Mouse (Mus musculus) hindbrain, embryonic 13.5 days (tissue): ENCODE data around the gene Capn12. TPM values are rescaled to one million over a fixed set of nuclear protein-coding genes. Genes with fewer than 3 reads are reported as not detected.

Experiments used
- ATAC-seq: fragments of 200-750 bp; cut with Nextera tagmentation; 2 replicates; pipeline ENCODE4 v1.8.0; 2017; ENCODE audit warnings: moderate TSS enrichment; ENCODE audit not compliant: low FRiP score
- H3K27ac ChIP-seq: fragments of 300-500 bp; sonication (generic); 2 replicates; pipeline ENCODE4 v1.5.1; 2015; ENCODE audit warnings: inconsistent platforms, mild to moderate bottlenecking, moderate library complexity
- H3K27me3 ChIP-seq: fragments of 300-500 bp; sonication (generic); 2 replicates; pipeline ENCODE4 v1.6.1; 2015; ENCODE audit warnings: mild to moderate bottlenecking, inconsistent platforms
- H3K36me3 ChIP-seq: fragments of 300-500 bp; sonication (generic); 2 replicates; pipeline ENCODE4 v1.6.1; 2015; ENCODE audit warnings: mild to moderate bottlenecking, inconsistent platforms
- H3K4me1 ChIP-seq: fragments of 300-500 bp; sonication (generic); replicated peaks from 2 replicates; pipeline ENCODE4 v1.6.1; 2015; ENCODE audit warnings: inconsistent platforms
- H3K4me2 ChIP-seq: fragments of 300-500 bp; sonication (generic); 2 replicates; pipeline ENCODE4 v1.6.1; 2015; ENCODE audit warnings: inconsistent platforms, mild to moderate bottlenecking, moderate library complexity
- H3K4me3 ChIP-seq: fragments of 300-500 bp; sonication (generic); 2 replicates; pipeline ENCODE4 v1.5.1; 2015; ENCODE audit warnings: mild to moderate bottlenecking, inconsistent platforms
- H3K9ac ChIP-seq: fragments of 300-500 bp; sonication (generic); 2 replicates; pipeline ENCODE4 v1.6.1; 2015; ENCODE audit warnings: mild to moderate bottlenecking, inconsistent platforms
- H3K9me3 ChIP-seq: fragments of 300-500 bp; sonication (generic); 2 replicates; pipeline ENCODE4 v1.6.1; 2016; ENCODE audit warnings: inconsistent platforms
- WGBS: fragments of 180-500 bp; shearing (Covaris S2); methylation state at CpG from one replicate; pipeline ENCODE4 v1.1.7; 2015; 5-methylcytosine and 5-hydroxymethylcytosine counted together
- polyA plus RNA-seq: library from polyadenylated mRNA; unstranded; fragments of >200 nt; fragmentation: Nextera tagmentation; extraction: Ambion mirVana; gene quantifications from 2 replicates; pipeline ENCODE4 v1.2.1, GENCODE M21; 2015

Capn12 gene
- polyA plus RNA-seq, result 0.38 and 0.43 TPM in 2 replicates

- no peak within 1 kb of the TSS for H3K4me3 ChIP-seq
- no peaks in the 10 kb centered on the region for H3K9me3 ChIP-seq
- no peaks in the 10 kb centered on the region for H3K4me1 ChIP-seq
- H3K4me2 ChIP-seq, result no peak within 1 kb of the TSS
- no peak within 1 kb of the TSS for H3K27ac ChIP-seq
- no peak for ATAC-seq
- H3K36me3 ChIP-seq, result no peaks in the 10 kb centered on the region
- H3K9ac ChIP-seq, result no peak within 1 kb of the TSS
- 36% methylated on average over 13 of the region's 13 CpGs for WGBS
- H3K27me3 ChIP-seq, result peaks cover 9% of the 10 kb centered on the region
Observed at GRCm38 (mm10) chr7:28881199-28881598, at the start of gene Capn12. Gene Capn12 (plus strand): TSS chr7:28881422.

- no peak overlapping the region for H3K9ac ChIP-seq
- 73% methylated on average over 6 of the region's 6 CpGs for WGBS
Observed at GRCm38 (mm10) chr7:28832137-28832536, 49.1 kb upstream of the Capn12 start.

GRCm38 (mm10) chr7:28833723-28834347 lies 47.4 kb upstream of the Capn12 start, which contains the start of gene Lgals4:
Gene Lgals4 (plus strand): TSS chr7:28833854.
- H3K36me3 ChIP-seq, result peaks cover 25% of the 10 kb centered on the region
- no peak within 1 kb of the TSS for H3K4me2 ChIP-seq
- H3K9me3 ChIP-seq, result no peaks in the 10 kb centered on the region
- H3K9ac ChIP-seq, result no peak within 1 kb of the TSS
- ATAC-seq, result no peak
- WGBS, result 84% methylated on average over 6 of the region's 6 CpGs
- no peak within 1 kb of the TSS for H3K27ac ChIP-seq
- H3K27me3 ChIP-seq, result no peaks in the 10 kb centered on the region
- H3K4me3 ChIP-seq, result no peak within 1 kb of the TSS
- no peaks in the 10 kb centered on the region for H3K4me1 ChIP-seq

More at GRCm38 (mm10) chr7:28832137-28832536, 49.1 kb upstream of the Capn12 start:
- Histone ChIP-seq H3K4me2 (no peak overlapping the region), H3K4me3 (no peak overlapping the region), H3K27me3 (no peaks in the 10 kb centered on the region), H3K36me3 (peaks cover 25% of the 10 kb centered on the region), H3K27ac (no peak overlapping the region), H3K4me1 (no peaks in the 10 kb centered on the region), H3K9me3 (no peaks in the 10 kb centered on the region)
- no peak for ATAC-seq

- H3K4me1 ChIP-seq, result no peaks in the 10 kb centered on the region
- no peak for ATAC-seq
Observed at GRCm38 (mm10) chr7:28836936-28837335, 44.3 kb upstream of the Capn12 start.

GRCm38 (mm10) chr7:28838331-28838730 lies 42.9 kb upstream of the Capn12 start:
- no peak overlapping the region for H3K9ac ChIP-seq
- H3K27ac ChIP-seq, result no peak overlapping the region
- WGBS, result 86% methylated on average over 9 of the region's 9 CpGs
- H3K4me2 ChIP-seq, result no peak overlapping the region
- ATAC-seq, result no peak
- H3K4me1 ChIP-seq, result no peaks in the 10 kb centered on the region
- no peaks in the 10 kb centered on the region for H3K27me3 ChIP-seq
- no peaks in the 10 kb centered on the region for H3K9me3 ChIP-seq
- no peaks in the 10 kb centered on the region for H3K36me3 ChIP-seq
- H3K4me3 ChIP-seq, result no peak overlapping the region

More at GRCm38 (mm10) chr7:28836936-28837335, 44.3 kb upstream of the Capn12 start:
- no peak overlapping the region for H3K4me3 ChIP-seq
- no peak overlapping the region for H3K27ac ChIP-seq
- H3K4me2 ChIP-seq, result no peak overlapping the region
- 90% methylated on average over 5 of the region's 5 CpGs for WGBS
- H3K9me3 ChIP-seq, result no peaks in the 10 kb centered on the region
- H3K27me3 ChIP-seq, result no peaks in the 10 kb centered on the region
- H3K36me3 ChIP-seq, result peaks cover 2% of the 10 kb centered on the region
- H3K9ac ChIP-seq, result no peak overlapping the region

GRCm38 (mm10) chr7:28847273-28847672 lies 33.9 kb upstream of the Capn12 start:
- no peaks in the 10 kb centered on the region for H3K36me3 ChIP-seq
- no peak overlapping the region for H3K4me2 ChIP-seq
- H3K4me1 ChIP-seq, result no peaks in the 10 kb centered on the region
- H3K9me3 ChIP-seq, result no peaks in the 10 kb centered on the region
- H3K9ac ChIP-seq, result no peak overlapping the region
- no peak overlapping the region for H3K4me3 ChIP-seq
- no peak for ATAC-seq
- no peak overlapping the region for H3K27ac ChIP-seq
- WGBS, result 89% methylated on average over 1 of the region's 1 CpGs
- no peaks in the 10 kb centered on the region for H3K27me3 ChIP-seq

- Histone ChIP-seq H3K9me3 (no peaks in the 10 kb centered on the region), H3K4me3 (no peak overlapping the region), H3K9ac (no peak overlapping the region), H3K27ac (no peak overlapping the region), H3K4me2 (no peak overlapping the region), H3K36me3 (no peaks in the 10 kb centered on the region), H3K27me3 (no peaks in the 10 kb centered on the region), H3K4me1 (no peaks in the 10 kb centered on the region)
- 33% methylated on average over 1 of the region's 1 CpGs for WGBS
- no peak for ATAC-seq
Observed at GRCm38 (mm10) chr7:28849700-28850236, 31.5 kb upstream of the Capn12 start.

GRCm38 (mm10) chr7:28850642-28851041 lies 30.6 kb upstream of the Capn12 start:
- Histone ChIP-seq H3K9me3 (no peaks in the 10 kb centered on the region), H3K4me2 (no peak overlapping the region), H3K27me3 (no peaks in the 10 kb centered on the region), H3K4me1 (no peaks in the 10 kb centered on the region), H3K4me3 (no peak overlapping the region), H3K9ac (no peak overlapping the region), H3K36me3 (no peaks in the 10 kb centered on the region), H3K27ac (no peak overlapping the region)
- ATAC-seq, result no peak
- 91% methylated on average over 4 of the region's 4 CpGs for whole genome bisulfite sequencing

GRCm38 (mm10) chr7:28859953-28860352 lies 21.3 kb upstream of the Capn12 start:
- Histone ChIP-seq H3K9me3 (no peaks in the 10 kb centered on the region), H3K9ac (no peak overlapping the region), H3K4me1 (peaks cover 12% of the 10 kb centered on the region), H3K4me3 (no peak overlapping the region), H3K27ac (no peak overlapping the region), H3K27me3 (no peaks in the 10 kb centered on the region), H3K4me2 (no peak overlapping the region), H3K36me3 (no peaks in the 10 kb centered on the region)
- WGBS, result 94% methylated on average over 2 of the region's 2 CpGs
- ATAC-seq, result no peak

- no peaks in the 10 kb centered on the region for H3K36me3 ChIP-seq
- ATAC-seq, result no peak
- no peak overlapping the region for H3K4me2 ChIP-seq
- peaks cover 16% of the 10 kb centered on the region for H3K4me1 ChIP-seq
- H3K4me3 ChIP-seq, result no peak overlapping the region
- H3K9ac ChIP-seq, result no peak overlapping the region
- WGBS, result 85% methylated on average over 6 of the region's 6 CpGs
- H3K9me3 ChIP-seq, result no peaks in the 10 kb centered on the region
- H3K27ac ChIP-seq, result no peak overlapping the region
- H3K27me3 ChIP-seq, result no peaks in the 10 kb centered on the region
Observed at GRCm38 (mm10) chr7:28860898-28861297, 20.3 kb upstream of the Capn12 start.

- 79% methylated on average over 15 of the region's 15 CpGs for WGBS
- no peak for ATAC-seq
Observed at GRCm38 (mm10) chr7:28862817-28863499, 18.3 kb upstream of the Capn12 start.

GRCm38 (mm10) chr7:28863540-28863939 lies 17.7 kb upstream of the Capn12 start, which contains the start of gene Lgals7:
Gene Lgals7 (plus strand): TSS chr7:28863853.
- no peaks in the 10 kb centered on the region for H3K9me3 ChIP-seq
- H3K27me3 ChIP-seq, result no peaks in the 10 kb centered on the region
- peaks cover 20% of the 10 kb centered on the region for H3K4me1 ChIP-seq
- H3K4me2 ChIP-seq, result 0 out of 2 replicates have a peak within 1 kb of the TSS, but pooled peaks have one; percentile 4
- ATAC-seq, result no peak
- no peak within 1 kb of the TSS for H3K27ac ChIP-seq
- 83% methylated on average over 6 of the region's 6 CpGs for WGBS
- no peak within 1 kb of the TSS for H3K4me3 ChIP-seq
- no peaks in the 10 kb centered on the region for H3K36me3 ChIP-seq
- H3K9ac ChIP-seq, result peak within 1 kb of the TSS; percentile 39

More at GRCm38 (mm10) chr7:28862817-28863499, 18.3 kb upstream of the Capn12 start:
- Histone ChIP-seq H3K27me3 (no peaks in the 10 kb centered on the region), H3K9ac (no peak overlapping the region), H3K27ac (no peak overlapping the region), H3K4me1 (peaks cover 20% of the 10 kb centered on the region), H3K4me2 (no peak overlapping the region), H3K36me3 (no peaks in the 10 kb centered on the region), H3K9me3 (no peaks in the 10 kb centered on the region), H3K4me3 (no peak overlapping the region)
